In genomic region chr8:46281536-46281935, GRCm38 (mm10) we compare ENCODE assay signal across 7 mouse cellular contexts. TPM values are rescaled to one million over a fixed set of nuclear protein-coding genes. Genes with fewer than 3 reads are reported as not detected.
DNase-seq lines count a peak whose midpoint lies in the region; TF ChIP-seq lines count a peak whose summit lies in the region.

No protein-coding gene starts in this region.

- H3K4me3 ChIP-seq in layer of hippocampus, adult 2 months, result no peak overlapping the region

- DNase-seq in CD4-positive, CD25-positive, alpha-beta regulatory T cell, adult 2 months (ENCODE audit: low read depth, low spot score), result peak; percentile 68
- peak; percentile 61 for DNase-seq in MN1 (ENCODE audit: low spot score)
- peak; percentile 83 for DNase-seq in cerebellum, postnatal 10 days
- DNase-seq in gastrocnemius, postnatal 4 days (ENCODE audit: low spot score in 2 of 2), result peak; percentile 33 to 72
- DNase-seq in layer of hippocampus, adult 2 months (ENCODE audit: low spot score in 2 of 2), result peak; percentile 23 to 72
- peak; percentile 83 for DNase-seq in lung, postnatal 14 days
- peak; percentile 38 to 78 for DNase-seq in spleen, postnatal 10 days (ENCODE audit: low spot score in 2 of 2)

- no peak overlapping the region for H3K27ac ChIP-seq in layer of hippocampus, adult 2 months

- peak; percentile 91 for TF ChIP-seq CTCF in layer of hippocampus, adult 2 months (conservative IDR thresholded peaks at IDR 0.05)

RNA-seq across cellular contexts. Expression of gene Helt, which starts 12.9 kb away (rescaled TPM):
- not detected for total RNA-seq in gastrocnemius, postnatal 4 days (2021)
- total RNA-seq in layer of hippocampus, adult 2 months (2021), result not detected
